Mouse (Mus musculus): Measurements from ENCODE around the gene Gli2.

The Gli2 gene

GRCm38 (mm10) chr1:118895026-118895762 lies 158.2 kb downstream of the Gli2 start:
- peak; percentile 33 for DNase-seq

- DNase-seq = no peak
Observed at GRCm38 (mm10) chr1:118891395-118891794, 162.0 kb downstream of the Gli2 start.

DNA sequence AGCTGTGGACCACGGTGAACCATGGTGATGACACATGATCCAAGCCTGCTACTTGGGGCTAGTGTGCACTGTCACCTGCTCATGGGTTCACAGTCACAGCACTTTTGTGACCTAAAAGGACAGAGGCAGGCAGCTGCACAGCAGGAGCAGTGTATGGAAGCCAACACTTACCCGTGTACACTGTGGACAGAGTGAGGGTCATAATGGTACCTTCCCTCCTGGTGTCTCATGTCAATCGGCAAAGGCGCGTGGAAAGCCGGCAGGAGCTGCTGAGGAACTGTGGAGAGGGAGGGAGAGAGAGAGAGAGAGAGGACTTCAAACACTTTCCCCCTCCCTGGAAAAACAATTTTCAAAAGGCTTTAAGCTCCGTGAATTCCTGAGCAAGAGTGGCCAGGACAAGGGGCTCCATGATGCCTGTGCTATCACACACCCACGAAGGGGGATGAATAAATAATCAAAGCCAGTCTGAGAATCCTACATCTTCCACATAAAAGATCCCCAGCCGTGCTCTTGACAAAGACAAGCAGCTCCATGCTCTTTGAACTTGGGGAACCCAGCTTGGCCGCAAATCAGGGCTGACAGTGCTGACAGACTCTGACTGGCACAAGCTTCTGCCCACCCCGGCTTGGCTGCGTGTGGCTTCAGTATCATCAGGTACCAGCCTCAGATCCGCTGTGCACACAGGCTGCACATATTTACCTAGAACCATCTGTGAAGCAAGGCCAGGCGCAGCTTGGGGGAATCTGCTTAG lies 163.1 kb downstream of the Gli2 start:
- no peak for DNase-seq

GRCm38 (mm10) chr1:118880781-118881247 lies 172.6 kb downstream of the Gli2 start:
- no peak for DNase-seq

DNA sequence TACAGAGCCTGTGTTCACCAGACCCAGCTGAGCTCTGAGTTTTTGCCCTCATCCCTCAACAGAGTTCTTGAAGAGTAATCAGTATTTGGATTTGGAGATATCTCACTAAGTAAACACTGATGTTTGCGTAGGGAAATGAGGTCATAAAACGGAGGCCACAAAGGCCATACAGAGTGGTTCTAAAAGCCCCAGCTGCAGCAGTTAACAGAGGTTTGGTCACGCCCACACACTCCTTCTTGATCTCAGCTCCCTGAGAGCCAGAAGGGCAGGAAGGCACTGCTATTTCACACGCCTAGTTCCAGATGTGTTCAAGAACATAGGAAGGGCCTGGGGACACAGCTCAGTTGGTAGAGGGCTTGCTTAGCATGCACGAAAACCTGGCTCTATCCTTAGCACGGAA lies 175.1 kb downstream of the Gli2 start:
- no peak for DNase-seq

DNA sequence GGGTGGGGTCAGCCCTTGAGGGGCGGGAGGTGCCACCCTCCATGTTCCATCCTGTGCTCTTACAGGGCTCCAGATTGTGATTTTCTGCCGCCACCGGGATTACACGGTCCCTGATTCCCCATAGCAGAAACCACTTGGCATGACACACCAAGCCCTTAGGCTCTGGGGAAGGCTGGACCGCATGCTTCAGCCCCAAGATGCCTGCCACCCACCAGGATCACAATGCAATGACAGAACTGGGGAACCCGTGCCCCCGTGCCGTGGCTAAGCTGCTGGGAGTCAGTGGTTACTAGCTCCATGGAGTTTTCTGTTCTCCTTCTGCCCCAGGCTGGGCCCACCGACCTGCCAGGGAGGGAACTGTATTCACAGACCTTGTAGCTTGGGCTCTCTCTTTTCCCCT lies 178.2 kb downstream of the Gli2 start:
- DNase-seq = no peak

DNA sequence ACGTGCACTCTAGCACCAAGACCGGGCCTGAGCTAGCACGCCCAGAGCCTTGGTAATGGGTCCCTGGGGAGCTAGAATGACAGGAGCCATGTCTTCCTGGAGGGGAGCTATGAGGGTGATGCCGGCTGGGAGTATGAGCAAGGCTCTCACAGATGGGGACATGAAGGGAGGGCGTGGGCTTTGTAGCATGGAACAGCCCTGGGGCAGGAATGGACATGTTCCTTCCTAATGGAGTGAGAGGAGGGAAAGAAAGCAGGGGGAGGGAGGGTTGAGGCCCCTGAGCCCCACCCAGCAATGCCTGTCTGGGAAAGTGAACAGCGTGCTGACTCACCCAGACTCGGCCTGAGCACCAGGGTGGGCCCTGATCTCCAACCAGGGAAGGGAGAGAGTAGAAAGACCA lies 179.9 kb downstream of the Gli2 start:
- DNase-seq = no peak

DNA sequence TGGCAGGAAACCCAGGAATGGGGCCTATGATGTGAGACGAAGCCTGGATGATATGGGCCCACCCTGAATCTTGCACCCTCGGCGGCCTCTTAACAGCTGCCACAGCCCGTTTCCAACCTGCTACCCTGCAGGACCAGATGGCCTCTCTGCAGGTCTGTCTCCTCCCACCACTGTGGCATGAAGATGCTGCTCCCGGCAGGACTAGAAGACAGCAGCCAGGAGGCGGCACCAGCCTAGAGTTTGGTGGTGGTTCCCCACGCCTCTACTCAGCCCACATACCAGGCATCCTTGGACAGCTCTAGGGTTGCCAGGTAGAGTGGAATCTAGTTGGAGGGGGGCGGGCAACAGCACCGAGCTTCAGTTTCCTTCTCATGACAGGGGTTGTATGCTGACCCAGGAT lies 188.7 kb downstream of the Gli2 start:
- no peak for DNase-seq

DNA sequence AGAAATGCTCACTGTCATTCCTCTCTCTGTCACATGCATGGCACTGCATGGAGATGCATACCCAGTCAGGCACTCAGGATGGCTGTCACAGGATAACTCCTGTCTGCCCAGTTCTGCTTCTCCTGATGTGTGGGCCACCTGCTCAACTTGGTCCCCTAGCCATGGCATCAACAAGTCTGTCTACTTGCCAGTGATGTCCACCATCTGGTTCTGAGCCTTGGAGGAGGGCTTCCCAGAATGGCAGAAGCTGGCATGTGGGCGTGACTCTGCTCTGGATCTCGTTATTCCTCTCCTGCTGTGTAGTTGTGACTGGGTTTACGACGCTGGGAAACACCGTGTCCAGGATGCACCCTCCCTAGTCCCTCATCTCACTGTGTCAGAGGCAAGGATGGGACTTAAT lies 189.4 kb downstream of the Gli2 start:
- no peak for DNase-seq

DNA sequence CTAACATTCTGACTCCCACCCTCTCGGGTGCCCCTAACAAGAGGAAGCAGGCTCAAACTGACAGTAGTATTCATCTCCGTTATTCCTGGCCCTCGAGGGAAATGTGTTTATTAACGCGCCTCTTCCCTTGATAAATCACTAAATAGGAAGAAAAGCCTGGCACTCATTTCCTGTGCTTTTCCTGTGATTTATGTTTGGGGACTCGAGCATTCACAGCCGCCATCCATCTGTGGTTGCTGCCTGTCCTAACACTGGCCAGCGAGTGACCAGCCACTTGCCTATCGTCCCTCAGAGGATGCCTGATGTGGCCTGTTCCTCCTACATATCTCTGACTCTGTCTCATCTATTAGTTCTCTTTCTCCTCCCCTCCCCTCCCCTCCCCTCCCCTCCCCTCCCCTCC lies 195.3 kb downstream of the Gli2 start:
- no peak for DNase-seq

DNA sequence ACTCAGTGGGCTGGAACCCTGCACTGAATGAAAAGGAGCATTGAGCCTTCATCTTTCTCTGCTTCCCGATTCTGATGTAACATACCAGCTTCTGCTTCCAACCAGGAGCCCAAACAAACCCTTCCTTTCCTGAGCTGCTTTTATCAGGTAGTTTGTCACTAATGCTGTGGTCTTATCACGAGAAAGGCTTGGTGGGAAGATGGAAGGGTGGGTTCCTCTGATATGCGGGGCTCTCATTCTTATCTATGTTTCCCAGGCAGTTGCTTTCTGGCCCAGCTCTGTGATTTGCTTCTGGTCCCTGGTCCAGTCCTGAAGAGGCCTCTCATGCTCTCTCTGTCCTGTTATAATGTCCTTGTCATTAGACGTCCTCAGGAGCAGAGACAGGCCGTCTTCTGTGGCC lies 222.8 kb downstream of the Gli2 start:
- DNase-seq = no peak

DNA sequence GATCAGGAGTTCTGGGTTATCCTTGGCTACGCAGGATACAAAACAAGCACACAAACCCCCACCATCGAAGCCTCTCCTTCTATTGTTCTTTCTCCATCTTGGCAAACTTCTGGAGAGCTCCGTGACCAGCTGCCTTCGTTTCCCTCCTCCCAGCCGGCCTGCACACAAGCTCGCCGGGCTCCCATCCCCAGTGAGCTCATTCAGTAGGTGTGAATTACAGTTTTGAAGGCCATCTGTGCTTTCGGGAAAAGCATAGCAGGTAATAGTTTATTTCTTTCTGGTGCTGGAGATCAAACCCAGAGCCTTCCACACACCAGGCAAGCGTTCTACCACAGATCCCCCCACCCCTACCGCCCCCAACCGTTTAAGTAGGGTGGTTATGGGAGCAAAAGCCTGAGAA lies 226.8 kb downstream of the Gli2 start:
- no peak for DNase-seq

- DNase-seq = no peak
Observed at GRCm38 (mm10) chr1:118825467-118826219, 227.8 kb downstream of the Gli2 start.

DNA sequence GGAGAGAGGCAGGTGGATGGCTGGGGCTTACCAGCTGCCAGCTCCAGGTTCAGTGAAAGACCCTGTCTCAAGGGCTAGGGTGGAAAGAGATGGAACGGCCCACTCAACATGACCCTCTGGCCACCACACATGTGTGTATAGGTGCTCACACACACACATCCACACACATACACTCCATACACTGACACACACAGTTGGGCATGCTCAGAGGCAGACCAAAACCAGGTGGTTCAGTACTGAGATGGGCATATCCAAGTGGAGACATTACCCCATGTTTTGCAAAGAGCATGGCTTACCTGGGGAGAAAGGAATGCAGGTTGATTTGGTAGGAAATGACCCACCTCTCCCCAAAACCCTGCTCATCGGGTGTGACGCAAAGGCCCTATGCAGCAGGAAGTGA lies 228.4 kb downstream of the Gli2 start:
- DNase-seq = no peak

DNA sequence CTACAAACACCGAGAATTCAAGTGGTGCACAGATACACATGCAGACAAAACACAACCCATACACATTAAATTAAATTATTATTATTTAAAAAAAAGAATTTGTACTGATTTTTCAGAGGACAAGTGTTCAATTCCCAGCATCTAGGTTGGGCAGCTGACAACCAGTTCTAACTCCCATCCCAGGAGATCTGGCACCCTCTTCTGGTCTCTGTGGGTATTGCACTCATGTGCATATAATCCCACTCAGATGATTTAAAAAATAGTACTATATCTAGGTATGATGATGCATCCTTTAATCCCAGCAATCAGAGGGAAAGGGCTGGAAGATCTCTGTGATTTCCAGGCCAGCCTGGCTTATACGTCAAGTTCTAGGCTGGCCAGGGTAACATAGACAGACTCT lies 231.2 kb downstream of the Gli2 start:
- no peak for DNase-seq

DNA sequence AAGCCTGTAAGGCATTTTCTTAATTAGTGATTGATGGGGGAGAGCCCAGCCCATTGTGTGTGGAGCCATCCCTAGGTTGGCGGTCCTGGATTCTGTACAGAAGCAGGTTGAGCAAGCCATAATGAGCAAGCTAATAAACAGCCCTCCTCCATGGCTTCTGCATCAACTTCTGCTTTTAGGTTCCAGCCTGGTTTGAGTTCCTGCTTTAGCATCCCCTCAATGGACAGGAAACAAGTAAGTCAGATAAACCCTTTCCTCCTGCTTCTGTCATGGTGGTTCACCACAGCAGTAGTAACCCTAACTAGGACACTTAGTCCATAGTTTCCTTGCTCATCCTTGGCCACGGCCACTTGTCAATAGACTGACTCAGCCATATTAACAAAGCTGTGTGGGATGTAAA lies 238.4 kb downstream of the Gli2 start:
- DNase-seq = no peak

DNA sequence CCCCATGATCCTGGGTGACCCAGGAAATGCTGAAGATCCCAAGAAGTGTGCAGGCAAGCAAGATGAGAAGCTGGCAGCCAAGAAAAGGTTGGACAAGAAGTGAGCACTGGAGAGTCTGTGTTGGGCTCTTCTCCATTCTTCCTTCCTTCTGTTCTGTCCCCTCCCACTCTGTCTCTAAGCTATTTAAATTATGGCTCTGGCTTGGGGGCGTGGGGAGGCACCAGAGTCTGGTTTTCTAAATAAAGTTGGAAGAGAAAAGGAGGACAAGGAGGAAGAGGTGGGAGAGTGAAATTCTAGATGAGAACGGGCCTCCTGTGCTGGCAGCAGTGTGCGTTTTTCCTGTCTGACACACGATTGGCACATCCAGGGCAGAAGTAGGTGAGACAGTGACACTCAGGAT lies 243.1 kb downstream of the Gli2 start:
- no peak for DNase-seq

DNA sequence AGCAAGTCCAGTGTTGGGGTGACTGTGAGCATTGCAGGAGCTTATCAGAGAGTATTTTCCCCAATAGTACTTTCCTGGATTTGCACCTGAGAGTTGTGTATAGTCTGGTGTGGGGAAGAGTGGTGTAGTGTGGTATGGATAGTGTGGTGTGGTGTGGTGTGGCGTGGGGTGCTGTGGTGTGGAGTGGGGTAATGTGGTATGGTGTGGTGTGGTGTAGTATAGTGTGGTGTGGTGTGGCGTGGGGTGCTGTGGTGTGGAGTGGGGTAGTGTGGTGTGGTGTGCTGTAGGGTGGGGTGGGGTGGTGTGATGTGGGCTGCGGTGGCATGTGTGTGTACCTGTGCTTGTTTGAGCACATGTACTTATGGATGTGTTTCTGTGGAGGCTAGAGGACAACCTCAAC lies 246.7 kb downstream of the Gli2 start:
- DNase-seq = no peak

- no peak for DNase-seq
Observed at GRCm38 (mm10) chr1:118802166-118802565, 251.3 kb downstream of the Gli2 start.

DNA sequence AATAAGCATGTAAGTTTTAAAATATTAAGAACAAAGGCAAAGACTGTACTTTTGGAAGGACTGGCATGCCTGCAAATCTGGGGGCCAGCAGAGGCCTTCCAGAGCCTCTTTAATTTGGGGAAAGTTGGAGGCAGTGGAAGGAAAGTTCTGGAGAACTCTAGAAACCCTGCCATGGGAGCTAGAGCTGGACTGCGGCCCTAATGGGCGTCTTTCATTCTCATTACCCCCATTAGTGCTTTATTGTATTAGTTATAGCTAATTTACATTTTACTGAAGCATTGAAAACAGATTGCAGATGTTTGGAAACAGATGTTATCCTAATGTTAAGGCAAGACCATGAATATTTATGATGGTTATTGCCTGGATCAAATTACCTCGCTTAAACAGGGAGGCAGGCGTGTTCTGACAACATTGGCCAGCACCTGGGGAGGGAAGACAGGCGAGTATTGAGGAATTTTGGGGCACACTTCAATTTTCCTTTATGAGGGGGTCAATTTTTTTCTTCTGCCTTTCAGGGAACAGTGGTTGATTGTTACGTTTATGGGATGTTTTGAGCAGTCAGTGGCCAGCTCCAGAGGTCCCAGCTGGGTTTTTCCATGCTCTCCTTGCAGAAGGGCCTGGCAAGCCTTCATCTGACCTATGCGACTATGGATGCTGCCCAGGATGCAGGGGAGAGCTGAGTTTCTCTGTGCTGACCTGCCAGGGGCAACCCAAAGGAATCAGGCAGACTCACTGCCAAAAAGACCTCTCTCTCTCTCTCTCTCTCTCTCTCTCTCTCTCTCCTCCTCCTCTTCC lies 253.9 kb downstream of the Gli2 start:
- DNase-seq = no peak

DNA sequence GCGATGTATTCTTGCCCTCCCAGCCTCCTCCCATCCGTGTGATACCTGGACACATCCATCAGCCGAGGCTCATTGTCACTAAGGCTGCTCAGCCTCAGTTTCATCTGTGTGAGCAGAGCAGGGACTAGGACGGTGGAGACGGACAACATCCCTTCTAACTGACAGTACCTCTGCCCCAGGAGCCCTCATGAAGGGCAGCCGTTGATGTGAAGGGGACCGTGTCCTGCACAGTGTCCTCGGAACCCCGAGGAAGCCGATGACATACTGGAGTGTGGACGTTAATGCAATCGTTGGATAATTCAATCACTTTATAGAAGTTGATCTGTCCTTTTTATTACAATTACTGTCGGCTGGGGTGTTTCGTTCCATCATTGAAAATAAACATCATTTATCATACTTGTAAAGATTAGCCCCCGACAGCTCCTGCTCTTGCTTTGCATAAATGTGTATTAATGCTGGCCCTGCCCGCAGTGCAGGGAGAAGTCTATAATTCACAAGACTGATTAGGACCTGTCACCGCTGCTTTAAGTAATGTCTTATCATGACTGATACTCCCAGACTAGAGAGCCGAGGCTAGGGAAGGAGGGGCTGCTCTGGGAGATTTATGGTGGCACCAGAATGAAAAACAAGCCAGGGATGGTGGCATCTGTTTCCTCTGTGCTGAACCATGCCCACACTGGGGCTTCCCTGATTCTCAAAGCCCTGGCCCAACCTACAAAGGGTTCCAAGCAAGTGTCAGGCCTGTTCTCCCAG lies 257.8 kb downstream of the Gli2 start:
- no peak for DNase-seq

DNA sequence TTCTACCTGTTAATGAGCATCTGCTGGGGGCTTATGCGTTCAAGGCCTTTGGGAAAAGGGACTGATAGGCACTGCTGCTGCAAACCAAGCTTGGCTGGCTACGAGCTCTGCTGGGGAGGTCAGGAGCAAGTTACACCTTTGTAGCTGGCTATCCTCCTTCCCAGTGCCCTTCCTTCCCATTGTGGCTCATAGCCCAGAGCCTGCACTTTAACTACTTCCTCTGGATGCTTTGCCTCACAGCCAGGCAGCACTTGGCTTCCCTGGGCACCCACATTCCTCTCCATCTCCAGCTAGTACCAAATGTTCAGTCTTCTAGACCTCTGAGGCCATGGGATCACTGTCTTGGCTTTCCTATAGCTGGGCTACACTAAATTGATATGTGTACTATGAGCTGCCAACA lies 263.5 kb downstream of the Gli2 start:
- DNase-seq = no peak
